Mouse (Mus musculus): ENCODE measurements at regions not wholly inside any gene's neighbourhood (a gene's known extent, or its start where the extent isn't known, plus 50 kb on each side); places are given as distances from the start of the nearest gene placed in this dataset.

DNA sequence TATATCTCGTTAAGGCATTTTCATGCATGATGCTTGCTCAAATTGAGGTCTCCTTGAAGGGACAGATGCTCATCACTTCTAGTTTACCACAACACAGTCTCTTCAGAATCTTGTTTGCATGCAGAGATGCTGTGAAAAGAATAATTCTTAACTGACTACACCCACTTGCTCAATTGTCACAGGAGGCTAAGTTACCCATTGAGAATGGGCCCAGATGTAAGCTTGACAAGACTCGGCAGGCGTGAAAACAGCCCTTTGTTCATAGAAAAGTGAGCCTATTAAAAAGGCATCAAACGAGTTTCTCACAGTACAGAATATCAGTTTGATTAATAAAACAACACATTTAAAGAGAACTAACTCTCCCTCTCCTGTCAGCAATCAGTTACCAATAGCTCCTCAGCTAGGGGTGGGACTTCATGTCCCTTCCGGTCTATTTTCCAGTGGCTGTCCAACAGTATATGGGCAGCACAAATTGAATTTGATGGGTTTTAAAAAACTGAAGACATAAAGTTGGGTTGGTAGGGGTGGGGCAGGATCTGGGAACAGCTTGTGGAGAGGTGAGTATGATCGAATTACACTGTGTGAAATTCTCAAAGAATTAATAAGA lies 180.1 kb upstream of the Pde3a start:
- Histone ChIP-seq H3K27me3 (ENCODE audit: control insufficient read depth in 1 of 2, insufficient read depth in 2 of 2, low read length in 2 of 2) (no peaks in the 10 kb centered on the region), H3K9me3 (replicated peaks; ENCODE audit: insufficient read depth, low read length) (no peaks in the 10 kb centered on the region), H3K9ac (ENCODE audit: control insufficient read depth, low read depth, low read length, poor library complexity, severe bottlenecking) (no peak overlapping the region), H3K4me1 (ENCODE audit: control insufficient read depth in 1 of 2, insufficient read depth in 2 of 2, low read length in 2 of 2) (no peaks in the 10 kb centered on the region), H3K36me3 (ENCODE audit: control insufficient read depth in 1 of 2, insufficient read depth in 2 of 2, low read length in 2 of 2) (no peaks in the 10 kb centered on the region), H3K4me3 (ENCODE audit: control insufficient read depth in 1 of 2, insufficient read depth in 1 of 2, low read depth in 2 of 2, low read length in 2 of 2) (no peak overlapping the region), H3K79me2 (ENCODE audit: control insufficient read depth, insufficient read depth, low read length, poor library complexity) (no peaks in the 10 kb centered on the region), H3K27ac (ENCODE audit: control insufficient read depth, low read depth, low read length) (no peak overlapping the region)
- TF ChIP-seq NRF1 (IDR thresholded peaks at IDR 0.05; ENCODE audit: insufficient read depth, low read depth, low read length, poor library complexity, severe bottlenecking) (no peak), MAFK (IDR thresholded peaks at IDR 0.05; ENCODE audit: borderline replicate concordance, low read depth, low read length) (no peak), TCF12 (IDR thresholded peaks at IDR 0.05; ENCODE audit: low read depth, low read length) (no peak), ZMIZ1 (IDR thresholded peaks at IDR 0.05; ENCODE audit: low read depth, low read length) (no peak), POLR2AphosphoS2 (IDR thresholded peaks at IDR 0.05; ENCODE audit: low read length) (no peak), CHD1 (IDR thresholded peaks at IDR 0.05; ENCODE audit: low read depth, low read length) (no peak), MEF2A (IDR thresholded peaks at IDR 0.05; ENCODE audit: extremely low read depth, insufficient replicate concordance, low read depth, low read length, poor library complexity, severe bottlenecking) (no peak), SIN3A (IDR thresholded peaks at IDR 0.05; ENCODE audit: low read length) (no peak), MXI1 (IDR thresholded peaks at IDR 0.05; ENCODE audit: low read depth, low read length) (no peak), ELF1 (IDR thresholded peaks at IDR 0.05; ENCODE audit: low read depth, low read length) (no peak), KAT2A (conservative IDR thresholded peaks at IDR 0.05; ENCODE audit: low read depth, low read length) (no peak)
- no peak for DNase-seq (ENCODE audit: low read depth, low spot score)

DNA sequence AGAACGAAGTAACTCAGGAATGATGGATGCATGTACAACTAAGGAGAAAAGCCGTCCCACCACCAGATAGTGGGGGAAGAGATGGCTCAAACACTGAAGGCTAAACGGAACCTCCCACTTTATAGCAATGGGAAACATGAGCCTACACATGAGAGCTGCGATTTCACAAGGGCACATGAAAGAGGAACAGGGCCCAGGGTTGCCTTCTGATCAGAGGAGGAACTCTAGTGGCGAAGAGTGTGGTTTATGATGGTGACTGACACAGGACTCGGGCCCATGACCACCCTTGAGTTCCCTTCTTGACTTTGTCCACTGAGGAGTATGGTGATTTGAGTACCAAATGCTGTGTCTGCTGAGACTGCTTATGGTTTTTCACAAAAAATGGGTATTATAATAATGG lies 179.2 kb upstream of the Pde3a start:
- H3K79me2 ChIP-seq (ENCODE audit: control insufficient read depth, insufficient read depth, low read length, poor library complexity) = no peaks in the 10 kb centered on the region
- no peak overlapping the region for H3K27ac ChIP-seq (ENCODE audit: control insufficient read depth, low read depth, low read length)
- DNase-seq (ENCODE audit: low read depth, low spot score) = no peak
- no peaks in the 10 kb centered on the region for H3K27me3 ChIP-seq (ENCODE audit: control insufficient read depth in 1 of 2, insufficient read depth in 2 of 2, low read length in 2 of 2)
- H3K36me3 ChIP-seq (ENCODE audit: control insufficient read depth in 1 of 2, insufficient read depth in 2 of 2, low read length in 2 of 2) = no peaks in the 10 kb centered on the region
- no peaks in the 10 kb centered on the region for H3K9me3 ChIP-seq (replicated peaks; ENCODE audit: insufficient read depth, low read length)
- TF ChIP-seq E2F4 (IDR thresholded peaks at IDR 0.05; ENCODE audit: borderline replicate concordance, low read depth, low read length) (no peak), MAFK (IDR thresholded peaks at IDR 0.05; ENCODE audit: borderline replicate concordance, low read depth, low read length) (no peak), RAD21 (IDR thresholded peaks at IDR 0.05; ENCODE audit: low read depth, low read length) (no peak), ZKSCAN1 (IDR thresholded peaks at IDR 0.05; ENCODE audit: low read depth, low read length) (no peak), USF1 (IDR thresholded peaks at IDR 0.05; ENCODE audit: low read depth, low read length) (no peak), ZMIZ1 (IDR thresholded peaks at IDR 0.05; ENCODE audit: low read depth, low read length) (no peak), RCOR1 (IDR thresholded peaks at IDR 0.05; ENCODE audit: low read depth, low read length) (no peak), POLR2AphosphoS5 (IDR thresholded peaks at IDR 0.05; ENCODE audit: borderline replicate concordance, low read depth, low read length) (no peak), ZNF384 (IDR thresholded peaks at IDR 0.05; ENCODE audit: low read depth, low read length) (no peak), EP300 (IDR thresholded peaks at IDR 0.05; ENCODE audit: low read depth in 1 of 2, low read length in 2 of 2) (no peak), MYC (IDR thresholded peaks at IDR 0.05; ENCODE audit: low read depth, low read length) (no peak), MYB (IDR thresholded peaks at IDR 0.05; ENCODE audit: low read depth, low read length) (no peak)
- no peak overlapping the region for H3K4me3 ChIP-seq (ENCODE audit: control insufficient read depth in 1 of 2, insufficient read depth in 1 of 2, low read depth in 2 of 2, low read length in 2 of 2)
- no peak overlapping the region for H3K9ac ChIP-seq (ENCODE audit: control insufficient read depth, low read depth, low read length, poor library complexity, severe bottlenecking)
- no peaks in the 10 kb centered on the region for H3K4me1 ChIP-seq (ENCODE audit: control insufficient read depth in 1 of 2, insufficient read depth in 2 of 2, low read length in 2 of 2)

All from MEL (cell line).